8 mouse cellular contexts compared by ENCODE assay signal in the genomic region with DNA sequence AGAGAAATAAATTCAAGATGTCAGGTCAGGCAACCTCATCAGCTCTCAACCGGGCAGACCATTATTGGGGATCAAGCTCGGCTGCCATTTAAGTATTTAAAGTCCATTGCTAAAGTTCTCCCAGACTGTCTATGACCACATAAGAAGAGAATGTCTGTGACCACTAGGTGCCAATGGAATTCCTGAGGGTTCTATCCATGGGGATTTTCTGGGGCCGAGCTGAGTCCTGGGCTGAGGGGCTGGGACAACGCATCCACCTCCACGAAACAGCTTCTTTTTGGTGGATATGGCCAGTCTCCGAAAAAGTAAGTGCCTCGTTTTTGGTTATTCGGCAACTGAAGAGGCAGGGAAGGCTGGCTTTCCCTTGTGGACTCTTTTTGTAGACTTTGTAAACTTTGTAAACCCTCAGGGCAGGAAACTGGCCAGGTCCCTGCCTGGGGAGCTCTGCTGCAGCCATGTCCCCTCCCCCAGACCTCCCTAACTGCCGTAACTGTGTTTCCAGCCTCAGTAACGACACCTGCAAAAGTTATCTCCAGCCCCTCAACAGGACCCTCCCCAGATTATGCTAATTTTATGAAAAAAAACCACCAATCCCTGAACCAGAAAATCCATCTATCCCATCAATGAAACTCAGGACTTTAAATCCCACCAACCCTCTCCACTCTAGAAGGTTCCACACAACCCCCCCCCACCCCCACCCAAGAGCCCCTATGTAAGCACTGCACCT. TPM values are rescaled to one million over a fixed set of nuclear protein-coding genes. Genes with fewer than 3 reads are reported as not detected.
A peak's percentile ranks its signal among the peaks of the same experiment; 100 is the strongest.
DNase-seq lines count a peak whose midpoint lies in the region; ATAC-seq and TF ChIP-seq lines count a peak whose summit lies in the region.

Gene Psma6, plus strand, starts transcription at position 200 of the 727 bp plus-strand sequence.

- DNase-seq in cerebellum, adult 2 months = no peak
- no peak for DNase-seq in cerebellum, adult 11 months
- DNase-seq in ZHBTc4 (ENCODE audit: low read depth, low spot score) = peak; percentile 28
- DNase-seq in hindbrain, embryonic 14.5 days (ENCODE audit: low spot score) = no peak
- DNase-seq in thymus, postnatal 0 days (ENCODE audit: low spot score) = peak; percentile 65
- no peak for DNase-seq in urinary bladder, postnatal 10 days (ENCODE audit: low spot score)

- no peak within 1 kb of the TSS for H3K27ac ChIP-seq in cerebellum, adult 2 months (ENCODE audit: insufficient read depth, low read length)
- H3K27ac ChIP-seq in forebrain, embryonic 16.5 days (ENCODE audit: low read length) = no peak within 1 kb of the TSS
- H3K27ac ChIP-seq in hindbrain, embryonic 14.5 days = no peak within 1 kb of the TSS
- H3K27ac ChIP-seq in liver, embryonic 16.5 days (ENCODE audit: low read length) = no peak within 1 kb of the TSS

- no peaks in the 10 kb centered on the region for H3K27me3 ChIP-seq in cerebellum, adult 2 months (ENCODE audit: control insufficient read depth, insufficient read depth, low read length)
- H3K27me3 ChIP-seq in forebrain, embryonic 16.5 days (replicated peaks; ENCODE audit: control insufficient read depth, insufficient read depth, low read length) = no peaks in the 10 kb centered on the region
- H3K27me3 ChIP-seq in hindbrain, embryonic 14.5 days (ENCODE audit: control insufficient read depth, insufficient read depth, low read length) = no peaks in the 10 kb centered on the region
- no peaks in the 10 kb centered on the region; the same call in 1 of the 2 replicates for H3K27me3 ChIP-seq in liver, embryonic 16.5 days (ENCODE audit: control insufficient read depth, insufficient read depth, low read depth, low read length)

- no peak for TF ChIP-seq CTCF in cerebellum, adult 2 months (IDR thresholded peaks at IDR 0.05; ENCODE audit: borderline replicate concordance, insufficient read depth, low read depth, low read length)

- H3K4me2 ChIP-seq in forebrain, embryonic 16.5 days (ENCODE audit: low read length) = no peak within 1 kb of the TSS
- H3K4me2 ChIP-seq in hindbrain, embryonic 14.5 days (replicated peaks) = no peak within 1 kb of the TSS
- H3K4me2 ChIP-seq in liver, embryonic 16.5 days (ENCODE audit: low read depth, low read length) = no peak within 1 kb of the TSS

- no peak for ATAC-seq in forebrain, embryonic 16.5 days
- ATAC-seq in hindbrain, embryonic 14.5 days (ENCODE audit: low FRiP score) = no peak
- ATAC-seq in liver, embryonic 16.5 days (ENCODE audit: low read depth) = no peak

- H3K4me1 ChIP-seq in cerebellum, adult 2 months (ENCODE audit: control insufficient read depth, insufficient read depth, low read length) = no peaks in the 10 kb centered on the region
- H3K4me1 ChIP-seq in forebrain, embryonic 16.5 days (replicated peaks; ENCODE audit: control insufficient read depth, insufficient read depth, low read length) = 0 out of 2 replicates have a peak, but pooled peaks cover 4% of the 10 kb centered on the region
- no peaks in the 10 kb centered on the region for H3K4me1 ChIP-seq in hindbrain, embryonic 14.5 days (replicated peaks; ENCODE audit: control insufficient read depth, insufficient read depth, low read length)
- peaks cover 6% of the 10 kb centered on the region; the same call in 1 of the 2 replicates for H3K4me1 ChIP-seq in liver, embryonic 16.5 days (ENCODE audit: control insufficient read depth, low read depth, low read length)

- WGBS in cerebellum, adult 2 months = 87% methylated on average over 10 of the region's 10 CpGs
- WGBS in forebrain, embryonic 16.5 days = 79% methylated on average over 10 of the region's 10 CpGs
- WGBS in hindbrain, embryonic 14.5 days = 86% methylated on average over 10 of the region's 10 CpGs
- WGBS in liver, embryonic 16.5 days (ENCODE audit: insufficient replicate concordance) = 64% methylated on average over 10 of the region's 10 CpGs

- H3K4me3 ChIP-seq in cerebellum, adult 2 months (replicated peaks; ENCODE audit: insufficient read depth, low read depth, low read length) = no peak within 1 kb of the TSS
- no peak within 1 kb of the TSS for H3K4me3 ChIP-seq in forebrain, embryonic 16.5 days (replicated peaks; ENCODE audit: low read length)
- no peak within 1 kb of the TSS for H3K4me3 ChIP-seq in hindbrain, embryonic 14.5 days (replicated peaks; ENCODE audit: low read length)
- H3K4me3 ChIP-seq in liver, embryonic 16.5 days (ENCODE audit: low read depth, low read length) = no peak within 1 kb of the TSS

- no peak for TF ChIP-seq POLR2A in cerebellum, adult 2 months (IDR thresholded peaks at IDR 0.05; ENCODE audit: borderline replicate concordance, insufficient read depth, low read length)

- no peaks in the 10 kb centered on the region for H3K9me3 ChIP-seq in forebrain, embryonic 16.5 days (ENCODE audit: control insufficient read depth, low read length)
- no peaks in the 10 kb centered on the region for H3K9me3 ChIP-seq in hindbrain, embryonic 14.5 days (ENCODE audit: control insufficient read depth, low read length)
- no peaks in the 10 kb centered on the region for H3K9me3 ChIP-seq in liver, embryonic 16.5 days (replicated peaks; ENCODE audit: control insufficient read depth, low read length)

- H3K36me3 ChIP-seq in forebrain, embryonic 16.5 days (ENCODE audit: control insufficient read depth, insufficient read depth) = no peaks in the 10 kb centered on the region
- H3K36me3 ChIP-seq in hindbrain, embryonic 14.5 days (replicated peaks; ENCODE audit: control insufficient read depth, insufficient read depth) = no peaks in the 10 kb centered on the region; the same call in 1 of the 2 replicates
- H3K36me3 ChIP-seq in liver, embryonic 16.5 days (ENCODE audit: control insufficient read depth, insufficient read depth) = no peaks in the 10 kb centered on the region

- no peak within 1 kb of the TSS for H3K9ac ChIP-seq in forebrain, embryonic 16.5 days (replicated peaks; ENCODE audit: low read depth, low read length)
- no peak within 1 kb of the TSS for H3K9ac ChIP-seq in hindbrain, embryonic 14.5 days
- H3K9ac ChIP-seq in liver, embryonic 16.5 days (ENCODE audit: low read depth, low read length) = no peak within 1 kb of the TSS

RNA-seq across cellular contexts. Expression of gene Psma6, which starts in this region (rescaled TPM):
- 147 TPM in 2 replicates for polyA plus RNA-seq in cerebellum, adult 2 months (2012; rRNA removed)
- polyA plus RNA-seq in forebrain, embryonic 16.5 days (2015; fragmentation: Nextera tagmentation; extraction: Ambion mirVana) = 434 and 452 TPM in 2 replicates
- 403 and 442 TPM in 2 replicates for polyA plus RNA-seq in hindbrain, embryonic 14.5 days (2014; fragmentation: Nextera tagmentation; extraction: Ambion mirVana)
- 163 and 178 TPM in 2 replicates for polyA plus RNA-seq in liver, embryonic 16.5 days (2015; fragmentation: Nextera tagmentation; extraction: Ambion mirVana)
- 720 and 727 TPM in 2 replicates for polyA plus RNA-seq in thymus, postnatal 0 days (2015; fragmentation: Nextera tagmentation; extraction: Ambion mirVana)

Comparison
In these comparisons a context has a peak if more than half of its experiments do, and no peak if none do; other contexts are left out.
1. DNase-seq: peak in ZHBTc4 (single experiment) and thymus, postnatal 0 days (single experiment); none in cerebellum, adult 2 months (0 of 2), cerebellum, adult 11 months (single experiment), hindbrain, embryonic 14.5 days (single experiment) and urinary bladder, postnatal 10 days (single experiment).